Mouse (Mus musculus) C2C12 (cell line): ENCODE measurements at regions not wholly inside any gene's neighbourhood (a gene's known extent, or its start where the extent isn't known, plus 50 kb on each side); places are given as distances from the start of the nearest gene placed in this dataset.

Source experiments
- H3K27me3 ChIP-seq: one replicate; pipeline ENCODE4 v1.6.1; 2011; ENCODE audit not compliant: control insufficient read depth, insufficient read depth, insufficient read length
- H3K36me3 ChIP-seq: one replicate; pipeline ENCODE4 v1.6.1; 2011; ENCODE audit not compliant: control insufficient read depth, insufficient read depth
- H3K4me3 ChIP-seq: one replicate; pipeline ENCODE4 v1.5.1; 2011; ENCODE audit warnings: mild to moderate bottlenecking, control low read depth; ENCODE audit not compliant: poor library complexity, insufficient read depth, severe bottlenecking
- H3K79me2 ChIP-seq: one replicate; pipeline ENCODE4 v1.6.1; 2011; ENCODE audit not compliant: control insufficient read depth, insufficient read depth
- H3K79me3 ChIP-seq: one replicate; pipeline ENCODE4 v1.6.1; 2011; ENCODE audit warnings: low read depth, control low read depth
- H3ac ChIP-seq: one replicate; pipeline ENCODE3; 2011; ENCODE audit warnings: low read depth; ENCODE audit not compliant: control insufficient read depth, insufficient read length
- CEBPB ChIP-seq: IDR thresholded peaks from one replicate; pipeline ENCODE4 v1.6.1; 2011; ENCODE audit warnings: low read depth, mild to moderate bottlenecking, control low read depth, moderate library complexity
- CTCF ChIP-seq: IDR thresholded peaks from one replicate; pipeline ENCODE4 v1.5.1; 2011; ENCODE audit not compliant: control insufficient read depth, insufficient read depth, insufficient read length
- FOSL1 ChIP-seq: IDR thresholded peaks from one replicate; pipeline ENCODE4 v1.8.0; 2011; ENCODE audit warnings: mild to moderate bottlenecking, low read length; ENCODE audit not compliant: poor library complexity, insufficient read depth, severe bottlenecking
- MAX ChIP-seq: IDR thresholded peaks from one replicate; pipeline ENCODE4 v1.6.1; 2011; ENCODE audit warnings: mild to moderate bottlenecking, control low read depth
- MYOD1 ChIP-seq: IDR thresholded peaks from one replicate; pipeline ENCODE4 v1.6.1; 2011; ENCODE audit warnings: low read depth; ENCODE audit not compliant: control insufficient read depth, insufficient read length
- MYOG ChIP-seq: IDR thresholded peaks from one replicate; pipeline ENCODE4 v1.6.1; 2011; ENCODE audit not compliant: control insufficient read depth, insufficient read length; ENCODE audit errors: extremely low read depth
- USF1 ChIP-seq: IDR thresholded peaks from one replicate; pipeline ENCODE4 v1.6.1; 2011; ENCODE audit warnings: low read depth, mild to moderate bottlenecking, control low read depth, moderate library complexity

- Histone ChIP-seq H3ac (no peak overlapping the region), H3K27me3 (no peaks in the 10 kb centered on the region), H3K36me3 (no peaks in the 10 kb centered on the region), H3K4me3 (no peak overlapping the region), H3K79me2 (no peaks in the 10 kb centered on the region), H3K79me3 (no peaks in the 10 kb centered on the region)
- no peak for TF ChIP-seq FOSL1
- no peak for TF ChIP-seq CTCF
- no peak for TF ChIP-seq MYOD1
- no peak for TF ChIP-seq CEBPB
- no peak for TF ChIP-seq MAX
Observed at GRCm38 (mm10) chr13:82899686-82900085, 604.1 kb upstream of the Mef2c start.

- Histone ChIP-seq H3K27me3 (no peaks in the 10 kb centered on the region), H3K79me2 (no peaks in the 10 kb centered on the region), H3K79me3 (no peaks in the 10 kb centered on the region), H3ac (no peak overlapping the region), H3K36me3 (no peaks in the 10 kb centered on the region), H3K4me3 (no peak overlapping the region)
- no peak for TF ChIP-seq CEBPB
- TF ChIP-seq USF1: no peak
- no peak for TF ChIP-seq MYOD1
- no peak for TF ChIP-seq FOSL1
- no peak for TF ChIP-seq CTCF
- TF ChIP-seq MAX: no peak
- no peak for TF ChIP-seq MYOG
Observed at GRCm38 (mm10) chr13:82902160-82902559, 601.7 kb upstream of the Mef2c start.

GRCm38 (mm10) chr13:82903637-82904036 is 600.2 kb upstream of the Mef2c start:
- TF ChIP-seq USF1 (no peak), FOSL1 (no peak), CEBPB (no peak), MAX (no peak), MYOG (no peak), CTCF (no peak), MYOD1 (no peak)
- Histone ChIP-seq H3K4me3 (no peak overlapping the region), H3K79me3 (no peaks in the 10 kb centered on the region), H3K36me3 (no peaks in the 10 kb centered on the region), H3K27me3 (no peaks in the 10 kb centered on the region), H3K79me2 (no peaks in the 10 kb centered on the region), H3ac (no peak overlapping the region)

- H3K79me3 ChIP-seq: no peaks in the 10 kb centered on the region
- TF ChIP-seq CEBPB (no peak), MYOD1 (no peak), MYOG (no peak), FOSL1 (no peak), MAX (no peak), USF1 (no peak), CTCF (no peak)
- H3K79me2 ChIP-seq: no peaks in the 10 kb centered on the region
- no peaks in the 10 kb centered on the region for H3K27me3 ChIP-seq
- no peak overlapping the region for H3K4me3 ChIP-seq
- no peaks in the 10 kb centered on the region for H3K36me3 ChIP-seq
- H3ac ChIP-seq: no peak overlapping the region
Observed at GRCm38 (mm10) chr13:82907689-82908088, 596.1 kb upstream of the Mef2c start.

GRCm38 (mm10) chr13:82909151-82909550 is 594.7 kb upstream of the Mef2c start:
- no peaks in the 10 kb centered on the region for H3K36me3 ChIP-seq
- H3K4me3 ChIP-seq: no peak overlapping the region
- TF ChIP-seq FOSL1: no peak
- TF ChIP-seq CEBPB: no peak
- TF ChIP-seq MYOD1: no peak
- TF ChIP-seq USF1: no peak
- TF ChIP-seq MAX: no peak
- TF ChIP-seq CTCF: no peak
- no peak for TF ChIP-seq MYOG
- no peak overlapping the region for H3ac ChIP-seq
- no peaks in the 10 kb centered on the region for H3K79me2 ChIP-seq
- H3K27me3 ChIP-seq: no peaks in the 10 kb centered on the region
- H3K79me3 ChIP-seq: no peaks in the 10 kb centered on the region

- Histone ChIP-seq H3K36me3 (no peaks in the 10 kb centered on the region), H3ac (no peak overlapping the region), H3K27me3 (no peaks in the 10 kb centered on the region), H3K79me2 (no peaks in the 10 kb centered on the region), H3K4me3 (no peak overlapping the region), H3K79me3 (no peaks in the 10 kb centered on the region)
- TF ChIP-seq MYOD1: no peak
- no peak for TF ChIP-seq MAX
- no peak for TF ChIP-seq FOSL1
- no peak for TF ChIP-seq USF1
- no peak for TF ChIP-seq CEBPB
- no peak for TF ChIP-seq CTCF
- no peak for TF ChIP-seq MYOG
Observed at GRCm38 (mm10) chr13:82912859-82913258, 591.0 kb upstream of the Mef2c start.
